Mouse (Mus musculus): ENCODE results near the gene Fbxw4.

Fbxw4 gene

DNA sequence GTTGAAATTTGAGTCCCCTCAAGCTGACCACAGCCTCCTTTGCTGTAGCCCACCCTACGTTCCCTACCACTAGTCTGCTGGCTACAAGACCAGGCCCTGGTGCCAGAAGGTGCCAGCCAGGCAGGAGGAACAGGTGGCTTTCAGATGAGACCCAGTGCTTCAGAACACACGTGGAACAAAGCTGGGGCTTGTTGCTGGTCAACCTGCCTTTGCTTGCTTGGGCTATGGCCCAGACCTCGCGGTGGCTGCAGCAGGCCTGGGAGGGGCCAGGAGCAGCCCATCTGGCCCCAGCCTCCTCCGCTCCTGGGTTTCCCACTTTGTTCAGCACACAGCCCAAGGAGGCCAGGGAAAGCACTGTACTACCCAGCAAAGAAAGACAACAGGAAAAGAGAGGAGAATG, 49.3 kb downstream of the Fbxw4 start:
- no peak for DNase-seq

GRCm38 (mm10) chr19:45608648-45609339, 51.3 kb downstream of the Fbxw4 start:
- DNase-seq, result no peak

- no peak for DNase-seq
Observed at GRCm38 (mm10) chr19:45607479-45607878, 52.6 kb downstream of the Fbxw4 start.

GRCm38 (mm10) chr19:45606701-45607100, 53.4 kb downstream of the Fbxw4 start:
- DNase-seq, result no peak

- no peak for DNase-seq
Observed at GRCm38 (mm10) chr19:45602606-45603005, 57.5 kb downstream of the Fbxw4 start.

DNA sequence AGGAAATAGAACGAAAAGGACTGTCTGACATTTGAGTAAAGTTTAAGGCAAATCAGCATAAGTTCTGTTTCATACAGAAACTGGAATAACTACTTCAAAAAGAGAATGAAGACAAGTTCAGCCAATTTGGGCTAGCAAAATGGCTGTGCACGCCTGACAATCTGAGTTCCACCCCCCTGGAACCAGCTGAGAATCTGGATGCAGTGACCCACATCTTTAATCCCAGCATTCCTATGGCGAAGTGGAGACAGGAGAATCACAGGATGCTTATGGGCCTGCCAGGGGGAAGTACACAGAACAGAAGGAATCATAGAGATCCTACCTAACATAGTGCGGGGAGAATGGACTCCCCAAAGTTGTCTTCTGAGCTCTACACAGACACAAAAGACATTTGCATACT, 63.0 kb downstream of the Fbxw4 start:
- no peak for DNase-seq

GRCm38 (mm10) chr19:45596434-45596833, 63.7 kb downstream of the Fbxw4 start:
- DNase-seq, result no peak

- DNase-seq, result no peak
Observed at GRCm38 (mm10) chr19:45596019-45596418, 64.1 kb downstream of the Fbxw4 start.

- no peak for DNase-seq
Observed at GRCm38 (mm10) chr19:45595481-45595880, 64.6 kb downstream of the Fbxw4 start.

DNA sequence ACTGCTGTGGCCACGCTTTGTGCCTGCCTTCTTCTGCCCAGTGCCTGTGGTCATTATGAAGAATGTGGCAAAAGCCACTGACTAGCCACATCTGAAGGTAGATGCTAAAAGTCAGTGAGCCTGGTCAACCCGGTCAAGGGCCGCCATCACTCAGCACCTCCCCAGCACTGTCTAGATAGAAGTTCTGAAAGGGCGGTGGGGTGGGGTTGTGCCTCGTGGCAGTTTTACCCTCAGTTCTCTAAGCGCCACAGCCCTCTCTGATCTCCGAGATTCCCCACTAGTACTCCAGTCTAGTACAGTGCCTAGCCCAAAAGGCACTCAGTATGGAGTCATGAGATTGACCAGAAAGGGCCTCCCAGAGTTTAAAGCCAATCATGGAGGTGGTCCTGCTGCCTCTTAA, 66.0 kb downstream of the Fbxw4 start:
- no peak for DNase-seq

DNA sequence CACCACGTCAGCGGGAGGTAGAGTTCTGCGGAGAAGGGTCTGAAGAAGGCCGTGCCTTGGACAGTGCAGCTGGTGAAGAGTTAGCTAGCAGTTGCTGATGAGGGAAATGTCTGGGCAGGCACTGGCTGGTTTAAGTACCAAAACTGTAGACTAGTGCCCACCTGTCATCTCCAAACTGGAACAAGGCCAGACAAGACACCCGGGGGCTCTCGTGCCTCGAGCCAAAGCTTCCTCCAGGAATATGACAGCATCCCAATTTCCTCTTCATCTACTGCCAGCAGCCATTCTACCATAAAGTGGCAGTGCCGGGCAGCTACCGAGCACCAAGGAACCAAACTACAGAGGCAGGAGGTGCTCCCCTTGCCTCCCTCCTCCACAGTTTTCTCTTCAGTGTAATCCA, 67.2 kb downstream of the Fbxw4 start:
- DNase-seq, result no peak

DNA sequence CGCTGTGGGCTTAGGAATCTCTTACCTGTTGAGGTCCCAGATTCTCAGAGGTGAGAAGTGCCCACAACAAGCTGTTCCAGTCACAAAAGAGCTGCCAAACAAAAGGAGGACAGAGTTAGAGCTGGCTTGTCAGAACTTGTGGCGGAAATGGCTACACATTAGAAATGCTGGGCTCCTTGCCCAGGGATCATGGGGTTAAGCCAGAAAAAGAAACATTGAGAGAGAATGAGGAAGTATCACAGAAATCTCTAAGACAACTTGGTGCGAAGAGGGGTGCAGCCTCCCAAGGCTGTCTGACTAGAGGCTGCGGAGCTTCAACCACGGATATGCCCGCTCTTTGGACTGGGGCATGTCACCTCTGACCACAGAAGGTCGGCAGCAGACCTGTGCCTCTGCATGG, 68.4 kb downstream of the Fbxw4 start:
- DNase-seq, result no peak

DNA sequence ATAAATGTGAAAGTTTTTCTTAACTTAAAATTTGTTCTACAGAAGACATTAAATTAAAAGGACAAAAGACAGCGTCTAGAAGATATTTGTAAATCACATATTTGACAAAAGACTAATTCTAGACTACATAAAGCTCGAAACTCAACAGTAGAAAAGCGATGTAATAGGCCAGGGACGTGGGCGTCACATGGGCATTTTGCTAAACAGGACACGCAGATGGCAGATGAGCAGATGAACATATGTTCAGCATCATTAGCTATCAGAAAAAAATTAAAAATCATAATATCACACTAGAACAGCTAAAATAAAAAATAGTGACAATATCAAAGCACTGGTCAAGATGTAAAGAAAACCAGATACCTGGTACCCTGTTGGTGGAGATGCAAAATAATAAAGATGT, 70.4 kb downstream of the Fbxw4 start:
- no peak for DNase-seq

GRCm38 (mm10) chr19:45587509-45588292, 72.4 kb downstream of the Fbxw4 start:
- DNase-seq, result no peak

DNA sequence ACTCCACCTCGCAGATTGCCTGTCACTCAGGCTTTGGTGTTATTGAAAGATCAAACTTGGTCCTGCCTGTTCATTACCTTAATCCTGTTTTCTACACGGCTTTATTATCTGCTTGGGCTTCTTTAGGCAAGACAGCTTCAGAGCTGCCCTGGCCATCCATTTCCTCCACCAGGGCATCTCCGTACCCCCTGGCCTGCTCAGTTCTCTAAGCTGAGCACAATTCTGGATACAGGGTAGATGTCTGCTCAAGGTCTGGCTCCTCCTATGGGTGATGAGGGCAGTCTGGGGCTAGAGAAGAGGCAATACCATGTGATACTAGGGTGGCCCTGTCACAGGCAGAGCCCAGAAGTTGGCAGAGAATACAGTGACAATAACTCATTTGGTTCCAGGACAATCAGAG, 73.3 kb downstream of the Fbxw4 start:
- DNase-seq, result no peak

DNA sequence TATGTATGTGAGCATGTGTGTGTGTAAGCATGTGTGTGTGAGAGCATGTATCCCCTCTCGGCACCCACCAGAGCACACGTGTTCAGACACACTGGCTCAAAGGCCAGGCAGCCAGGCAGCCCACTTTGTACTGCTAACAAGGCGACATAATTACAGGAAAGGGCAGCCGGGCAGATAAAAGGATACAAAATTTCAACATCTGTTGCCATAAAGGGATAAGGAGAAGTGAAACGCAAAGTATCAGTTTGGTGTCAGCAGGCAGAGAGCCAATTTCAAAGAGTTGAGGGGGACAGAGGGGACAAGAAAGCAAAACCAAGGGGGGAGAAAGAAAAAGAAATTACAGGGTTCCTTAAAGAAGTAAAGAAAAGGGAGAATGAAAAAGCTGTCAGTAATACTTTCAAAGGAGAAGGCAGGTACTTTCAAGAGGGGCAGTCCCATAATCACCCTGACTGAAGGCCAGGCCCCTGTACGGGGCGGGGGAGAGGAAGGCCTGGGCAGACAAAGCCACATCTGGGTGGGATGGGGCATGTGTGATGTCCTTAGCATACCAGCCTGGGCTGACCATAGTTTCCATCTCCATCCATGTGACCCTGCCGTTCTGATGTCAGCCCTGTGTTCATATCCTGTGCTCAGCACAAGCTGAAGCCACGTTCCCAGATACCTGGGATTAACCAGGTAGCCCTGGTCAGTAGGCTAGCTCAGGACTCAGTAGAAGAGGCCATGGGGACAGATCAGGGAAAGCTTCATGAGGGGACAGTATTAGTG, 75.1 kb downstream of the Fbxw4 start:
- DNase-seq, result no peak

- no peak for DNase-seq
Observed at GRCm38 (mm10) chr19:45583136-45583535, 77.0 kb downstream of the Fbxw4 start.

- no peak for DNase-seq
Observed at GRCm38 (mm10) chr19:45582161-45582560, 78.0 kb downstream of the Fbxw4 start.

- no peak for DNase-seq
Observed at GRCm38 (mm10) chr19:45581257-45581656, 78.9 kb downstream of the Fbxw4 start.

DNA sequence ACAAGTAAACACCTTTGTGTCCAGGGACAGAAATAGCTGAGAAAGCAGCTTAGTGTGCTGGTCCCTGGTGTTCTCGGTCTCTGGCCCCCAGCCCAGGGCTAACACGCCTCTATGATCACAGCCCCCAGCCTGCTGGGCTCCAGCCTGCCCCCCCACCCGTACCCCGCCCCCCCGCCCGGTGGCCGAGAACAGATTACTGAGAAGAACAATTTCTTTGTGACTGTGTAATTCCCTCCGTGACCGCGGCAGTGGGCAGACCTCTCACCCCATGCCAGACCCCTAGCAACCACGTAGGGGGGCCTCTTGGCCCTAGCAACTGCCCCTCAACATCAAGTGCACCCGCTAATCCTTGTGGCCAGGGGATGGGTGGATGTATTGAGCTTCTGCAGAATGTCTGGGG, 79.9 kb downstream of the Fbxw4 start:
- DNase-seq, result no peak

DNA sequence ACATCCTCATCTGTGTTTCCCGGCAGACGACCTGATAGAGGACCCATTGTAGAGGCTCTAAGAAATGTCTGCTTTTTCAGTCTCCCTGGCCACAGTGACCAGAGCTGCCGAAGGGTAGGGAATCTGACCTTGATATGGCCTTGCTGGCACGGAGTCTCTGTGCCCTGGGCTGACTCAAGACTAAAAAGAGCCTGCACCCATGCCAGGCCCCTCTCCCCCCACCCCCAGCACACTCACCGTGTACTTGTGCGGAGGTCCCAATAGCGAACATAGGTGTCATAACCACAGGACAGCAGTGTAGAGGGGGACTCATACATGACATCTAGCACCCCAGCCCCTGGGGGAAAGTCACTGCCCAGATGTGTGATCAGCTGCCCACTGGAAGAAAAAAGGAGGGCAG, 80.7 kb downstream of the Fbxw4 start:
- DNase-seq, result no peak

- no peak for DNase-seq
Observed at GRCm38 (mm10) chr19:45578976-45579375, 81.1 kb downstream of the Fbxw4 start.

- DNase-seq, result no peak
Observed at GRCm38 (mm10) chr19:45577141-45577750, 82.9 kb downstream of the Fbxw4 start.

Measured in right cerebral cortex, postnatal 25 days (tissue).